Mouse (Mus musculus) ES-Bruce4 (cell line): ENCODE measurements around the gene Zkscan16.
A peak's percentile ranks its signal among the peaks of the same experiment; 100 is the strongest.

ENCODE experiments used
- CTCF ChIP-seq: IDR thresholded peaks from one replicate; pipeline ENCODE4 v1.8.1; 2011; ENCODE audit warnings: low read depth, low read length
- EP300 ChIP-seq: IDR thresholded peaks from 2 replicates; pipeline ENCODE4 v1.6.1; 2011; ENCODE audit warnings: low read depth, low read length; ENCODE audit not compliant: insufficient read depth

- TF ChIP-seq EP300 (no peak), CTCF (peak; percentile 37)
Observed at GRCm38 (mm10) chr4:58927661-58928060, 15.8 kb upstream of the Zkscan16 start.
